Mouse (Mus musculus) liver, postnatal 0 days (tissue): Measurements from ENCODE around the gene Arl6ip5. TPM values are rescaled to one million over a fixed set of nuclear protein-coding genes. Genes with fewer than 3 reads are reported as not detected.

Source experiments
- ATAC-seq: fragments of 200-750 bp; cut with Nextera tagmentation; 2 replicates; pipeline ENCODE4 v1.8.0; 2017; ENCODE audit warnings: mild to moderate bottlenecking, moderate library complexity
- DNase-seq: peaks from one replicate; pipeline ENCODE4 v3.0.0-alpha.2; 2016
- H3K27ac ChIP-seq: fragments of 300-500 bp; sonication (generic); 2 replicates; pipeline ENCODE4 v1.5.1; 2014; ENCODE audit warnings: antibody characterized with exemption, moderate library complexity, mild to moderate bottlenecking, low read depth
- H3K27me3 ChIP-seq: fragments of 300-500 bp; sonication (generic); 2 replicates; pipeline ENCODE4 v1.6.1; 2014; ENCODE audit warnings: low read length, control low read depth, mixed read lengths; ENCODE audit not compliant: insufficient read depth
- H3K36me3 ChIP-seq: fragments of 300-500 bp; sonication (generic); replicated peaks from 2 replicates; pipeline ENCODE4 v1.6.1; 2014; ENCODE audit warnings: mild to moderate bottlenecking, control low read depth, low read length, moderate library complexity, mixed read lengths; ENCODE audit not compliant: insufficient read depth
- H3K4me1 ChIP-seq: fragments of 300-500 bp; sonication (generic); 2 replicates; pipeline ENCODE4 v1.6.1; 2014; ENCODE audit warnings: antibody characterized with exemption, mild to moderate bottlenecking, control low read depth; ENCODE audit not compliant: insufficient read depth
- H3K4me2 ChIP-seq: fragments of 300-500 bp; sonication (generic); 2 replicates; pipeline ENCODE4 v1.6.1; 2014; ENCODE audit warnings: low read depth, mild to moderate bottlenecking, low read length, moderate library complexity, mixed read lengths
- H3K4me3 ChIP-seq: fragments of 300-500 bp; sonication (generic); 2 replicates; pipeline ENCODE4 v1.5.1; 2014; ENCODE audit warnings: low read depth, low read length
- H3K9ac ChIP-seq: fragments of 300-500 bp; sonication (generic); replicated peaks from 2 replicates; pipeline ENCODE4 v1.6.1; 2014; ENCODE audit warnings: mild to moderate bottlenecking, moderate library complexity
- H3K9me3 ChIP-seq: fragments of 300-500 bp; sonication (generic); 2 replicates; pipeline ENCODE4 v1.6.1; 2016; ENCODE audit warnings: mild to moderate bottlenecking, control low read depth, low read length, mixed read lengths
- CTCF ChIP-seq: sonication (generic); IDR thresholded peaks from 2 replicates; pipeline ENCODE4 v1.5.1; 2016; ENCODE audit warnings: antibody characterized with exemption, low read depth
- EP300 ChIP-seq: IDR thresholded peaks from 2 replicates; pipeline ENCODE4 v1.6.1; 2016; ENCODE audit warnings: antibody characterized with exemption, low read depth, mild to moderate bottlenecking
- WGBS: fragments of 180-500 bp; shearing (Covaris S2); extraction: QIAGEN DNeasy Blood & Tissue Kit; methylation state at CpG from one replicate; pipeline ENCODE4 v1.1.7; 2014; ENCODE audit not compliant: insufficient replicate concordance; 5-methylcytosine and 5-hydroxymethylcytosine counted together
- polyA plus RNA-seq: library from polyadenylated mRNA; unstranded; fragments of >200 nt; fragmentation: Nextera tagmentation; extraction: Ambion mirVana; gene quantifications from 2 replicates; pipeline ENCODE4 v1.2.1, GENCODE M21; 2015

The Arl6ip5 gene
- 25.5 and 27.1 TPM in 2 replicates for polyA plus RNA-seq

DNA sequence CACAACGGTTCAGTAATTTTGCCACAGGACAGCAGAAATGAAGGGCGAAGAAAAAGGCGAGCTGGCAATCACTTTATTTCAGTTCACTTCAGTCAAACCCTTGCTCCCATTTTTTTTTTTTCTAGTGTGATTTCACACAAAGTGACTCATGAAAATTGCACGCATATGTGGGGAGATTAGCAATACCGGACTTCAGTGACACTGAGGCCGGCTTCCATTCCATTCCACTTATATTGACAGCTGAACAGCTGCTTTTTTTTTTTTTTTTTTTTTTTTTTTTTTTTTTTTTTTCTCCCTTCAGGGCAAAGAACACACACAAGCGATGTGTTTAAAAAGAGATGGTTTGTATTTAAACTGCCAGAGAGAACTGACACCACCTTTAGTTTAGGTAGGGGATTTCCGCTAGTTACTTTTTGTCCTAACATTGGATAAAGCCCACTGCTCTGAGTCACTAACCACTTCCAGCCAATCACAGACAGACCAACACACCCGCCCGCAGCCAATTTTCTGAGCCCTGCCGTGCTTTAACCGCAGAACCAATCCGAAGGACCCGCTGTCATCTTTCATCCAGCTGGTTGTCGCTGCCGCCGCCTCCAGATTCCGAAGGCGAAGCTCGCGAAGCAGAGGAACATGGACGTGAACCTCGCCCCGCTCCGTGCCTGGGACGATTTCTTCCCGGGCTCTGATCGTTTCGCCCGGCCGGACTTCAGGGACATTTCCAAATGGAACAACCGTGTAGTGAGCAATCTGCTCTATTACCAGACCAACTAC, at the start of gene Arl6ip5:
Gene Arl6ip5, plus strand, starts transcription at position 499 of the 771 bp plus-strand sequence.
- DNase-seq (peak; percentile 90), ATAC-seq (peak; percentile 72)
- Histone ChIP-seq H3K4me1 (peaks cover 25% of the 10 kb centered on the region), H3K9me3 (no peaks in the 10 kb centered on the region), H3K9ac (peak within 1 kb of the TSS; percentile 84), H3K27ac (peak within 1 kb of the TSS; percentile 83), H3K4me3 (peak within 1 kb of the TSS; percentile 77), H3K4me2 (peak within 1 kb of the TSS; percentile 94), H3K27me3 (no peaks in the 10 kb centered on the region), H3K36me3 (0 out of 2 replicates have a peak, but pooled peaks cover 5% of the 10 kb centered on the region)
- 6% methylated on average over 32 of the region's 32 CpGs for WGBS
- TF ChIP-seq EP300: no peak
- no peak for TF ChIP-seq CTCF

- TF ChIP-seq CTCF (no peak), EP300 (no peak)
- H3K4me2 ChIP-seq: peak overlapping the region; percentile 38
Observed at GRCm38 (mm10) chr6:97175716-97176115, 34.8 kb upstream of the Arl6ip5 start.

GRCm38 (mm10) chr6:97178491-97179366, 31.8 kb upstream of the Arl6ip5 start, which contains the start of gene Tmf1:
TSS of gene Tmf1 (minus strand) at chr6:97179122.
- TF ChIP-seq CTCF (no peak), EP300 (no peak)
- no peaks in the 10 kb centered on the region for H3K27me3 ChIP-seq
- peak within 1 kb of the TSS; percentile 98 for H3K27ac ChIP-seq
- no peaks in the 10 kb centered on the region for H3K9me3 ChIP-seq
- H3K9ac ChIP-seq: peak within 1 kb of the TSS; percentile 97
- DNase-seq (peak; percentile 97), ATAC-seq (peak; percentile 97)
- WGBS: under 1% methylated on average over 74 of the region's 80 CpGs
- H3K4me3 ChIP-seq: peak within 1 kb of the TSS; percentile 96
- peaks cover 18% of the 10 kb centered on the region for H3K4me1 ChIP-seq
- H3K4me2 ChIP-seq: peak within 1 kb of the TSS; percentile 73
- H3K36me3 ChIP-seq: 0 out of 2 replicates have a peak, but pooled peaks cover 7% of the 10 kb centered on the region

More at GRCm38 (mm10) chr6:97175716-97176115, 34.8 kb upstream of the Arl6ip5 start:
- no peaks in the 10 kb centered on the region for H3K27me3 ChIP-seq
- peaks cover 18% of the 10 kb centered on the region for H3K4me1 ChIP-seq
- no peak overlapping the region for H3K27ac ChIP-seq
- H3K36me3 ChIP-seq: peaks cover 24% of the 10 kb centered on the region
- H3K9ac ChIP-seq: no peak overlapping the region
- no peaks in the 10 kb centered on the region for H3K9me3 ChIP-seq
- ATAC-seq: no peak
- WGBS: 41% methylated on average over 11 of the region's 11 CpGs
- DNase-seq: peak; percentile 22
- no peak overlapping the region for H3K4me3 ChIP-seq

DNA sequence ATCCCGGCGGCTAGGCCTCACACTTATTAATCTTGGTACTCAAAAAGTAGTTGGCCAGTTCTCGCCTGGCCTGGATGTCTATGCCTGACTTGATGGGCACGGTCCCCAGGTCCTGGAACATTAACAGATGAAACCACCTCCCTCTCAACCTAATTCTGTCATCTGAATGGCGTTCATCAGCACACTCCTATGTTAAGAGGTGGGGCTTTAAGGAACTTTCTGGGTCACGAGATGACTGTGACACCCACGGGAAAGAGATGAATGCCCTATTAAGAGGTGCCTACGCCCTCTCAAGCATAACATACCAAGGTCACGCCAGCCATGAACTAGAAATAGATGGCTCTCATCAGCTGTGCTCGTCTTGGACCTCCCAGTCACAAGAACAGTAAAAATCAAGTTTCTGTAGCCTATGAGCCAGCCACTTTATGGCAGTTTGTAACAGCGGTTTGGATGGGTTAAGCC, 31.1 kb upstream of the Arl6ip5 start:
- ATAC-seq (peak; percentile 61), DNase-seq (no peak)
- Histone ChIP-seq H3K9me3 (no peaks in the 10 kb centered on the region), H3K4me2 (peak overlapping the region; percentile 73), H3K27ac (peak overlapping the region; percentile 98), H3K27me3 (no peaks in the 10 kb centered on the region), H3K9ac (peak overlapping the region; percentile 97), H3K4me1 (peaks cover 18% of the 10 kb centered on the region), H3K36me3 (peaks cover 7% of the 10 kb centered on the region; the same call in 1 of the 2 replicates), H3K4me3 (peak overlapping the region; percentile 96)
- no peak for TF ChIP-seq EP300
- TF ChIP-seq CTCF: no peak
- 14% methylated on average over 11 of the region's 11 CpGs for WGBS

DNA sequence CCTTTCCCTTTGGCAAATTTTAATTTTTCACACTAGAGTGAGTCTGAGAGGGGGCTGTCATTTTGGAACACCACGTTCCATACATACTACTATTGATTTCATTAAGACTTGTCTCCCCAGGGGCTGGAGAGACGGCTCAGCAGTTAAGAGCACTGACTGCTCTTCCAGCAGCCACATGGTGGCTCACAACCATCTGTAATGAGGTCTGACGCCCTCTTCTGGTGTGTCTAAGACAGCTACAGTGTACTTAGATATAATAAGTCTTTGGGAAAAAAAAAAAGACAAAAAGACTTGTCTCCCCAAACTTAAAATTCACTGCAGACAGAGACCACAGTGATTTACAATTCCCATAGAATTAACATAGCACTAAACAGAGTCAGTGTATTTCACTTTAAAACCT, 10.1 kb upstream of the Arl6ip5 start:
- DNase-seq (no peak), ATAC-seq (no peak)
- Histone ChIP-seq H3K27ac (no peak overlapping the region), H3K9ac (no peak overlapping the region), H3K4me1 (peaks cover 16% of the 10 kb centered on the region), H3K4me2 (no peak overlapping the region), H3K4me3 (no peak overlapping the region), H3K27me3 (no peaks in the 10 kb centered on the region), H3K36me3 (peaks cover 27% of the 10 kb centered on the region), H3K9me3 (no peaks in the 10 kb centered on the region)
- WGBS: 71% methylated on average over 3 of the region's 3 CpGs
- TF ChIP-seq EP300: no peak
- TF ChIP-seq CTCF: no peak

DNA sequence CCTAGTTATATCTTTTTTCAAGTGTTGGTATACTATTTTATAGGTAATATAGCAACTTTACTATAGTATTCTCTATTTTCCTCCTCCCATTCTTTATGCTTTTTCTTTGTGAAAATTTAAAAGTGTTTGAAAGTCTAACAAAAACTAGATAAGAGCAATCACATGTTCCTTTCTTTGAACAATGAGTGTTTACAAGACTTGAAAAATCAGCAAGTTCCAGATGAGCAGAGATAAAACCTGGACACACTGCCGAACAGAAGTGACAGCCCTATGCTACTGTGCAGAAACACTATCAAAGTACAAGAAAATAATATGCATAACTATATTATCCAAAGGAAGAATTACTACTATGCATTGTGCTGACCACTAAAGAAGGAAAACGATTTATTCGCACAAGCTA, 8.0 kb upstream of the Arl6ip5 start:
- Histone ChIP-seq H3K4me3 (no peak overlapping the region), H3K4me1 (peaks cover 18% of the 10 kb centered on the region), H3K4me2 (no peak overlapping the region), H3K9me3 (no peaks in the 10 kb centered on the region), H3K36me3 (peaks cover 9% of the 10 kb centered on the region), H3K9ac (no peak overlapping the region), H3K27me3 (no peaks in the 10 kb centered on the region), H3K27ac (no peak overlapping the region)
- WGBS: 74% methylated on average over 3 of the region's 3 CpGs
- no peak for ATAC-seq
- no peak for DNase-seq
- TF ChIP-seq CTCF (no peak), EP300 (no peak)
